Mouse (Mus musculus): ENCODE data around the gene Cbfa2t3. TPM values are rescaled to one million over a fixed set of nuclear protein-coding genes. Genes with fewer than 3 reads are reported as not detected.

Cbfa2t3 gene
- total RNA-seq, 2 experiments from 2014 or later = 18.5 to 25.3 TPM

DNA sequence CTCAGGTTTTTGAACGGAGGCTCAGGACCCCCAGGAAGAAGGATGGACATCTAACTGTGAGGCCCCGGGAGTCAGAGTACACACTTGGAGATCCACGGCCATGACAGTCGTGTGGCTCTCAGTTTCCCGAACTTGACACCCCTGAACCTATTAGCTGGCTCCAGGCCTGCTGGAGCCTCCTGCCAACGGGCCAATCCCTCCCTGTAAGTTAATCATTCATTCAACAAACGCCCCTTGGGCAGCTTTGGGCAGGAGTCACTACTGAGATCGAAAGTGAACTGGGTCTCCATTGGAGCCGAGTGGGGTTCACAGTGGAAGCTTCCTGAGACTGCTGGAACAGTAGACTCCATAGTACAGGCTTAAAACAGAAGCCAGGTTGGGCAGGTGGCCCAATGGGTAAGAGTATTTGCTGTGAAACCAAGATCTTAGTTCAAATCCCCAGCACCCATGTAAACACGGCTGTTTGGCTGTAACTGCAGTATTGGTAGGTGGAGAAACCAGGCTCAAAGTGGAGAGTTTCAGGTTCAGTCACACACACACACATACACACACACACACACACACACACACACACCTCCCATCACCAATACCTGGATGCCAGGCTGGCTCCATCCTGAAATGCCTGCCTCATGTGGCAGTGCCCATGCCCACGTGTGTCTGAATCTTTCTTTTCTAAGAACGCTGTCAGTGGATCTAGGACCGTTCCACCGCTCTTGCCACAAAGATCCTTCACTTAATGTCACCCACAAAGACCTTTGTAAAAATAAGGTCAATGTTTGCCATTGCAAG is 20.0 kb upstream of the Cbfa2t3 start:
- no peak for DNase-seq (ENCODE audit: low spot score)
- intact Hi-C loops (cut with DNase I) = no loop called here

DNA sequence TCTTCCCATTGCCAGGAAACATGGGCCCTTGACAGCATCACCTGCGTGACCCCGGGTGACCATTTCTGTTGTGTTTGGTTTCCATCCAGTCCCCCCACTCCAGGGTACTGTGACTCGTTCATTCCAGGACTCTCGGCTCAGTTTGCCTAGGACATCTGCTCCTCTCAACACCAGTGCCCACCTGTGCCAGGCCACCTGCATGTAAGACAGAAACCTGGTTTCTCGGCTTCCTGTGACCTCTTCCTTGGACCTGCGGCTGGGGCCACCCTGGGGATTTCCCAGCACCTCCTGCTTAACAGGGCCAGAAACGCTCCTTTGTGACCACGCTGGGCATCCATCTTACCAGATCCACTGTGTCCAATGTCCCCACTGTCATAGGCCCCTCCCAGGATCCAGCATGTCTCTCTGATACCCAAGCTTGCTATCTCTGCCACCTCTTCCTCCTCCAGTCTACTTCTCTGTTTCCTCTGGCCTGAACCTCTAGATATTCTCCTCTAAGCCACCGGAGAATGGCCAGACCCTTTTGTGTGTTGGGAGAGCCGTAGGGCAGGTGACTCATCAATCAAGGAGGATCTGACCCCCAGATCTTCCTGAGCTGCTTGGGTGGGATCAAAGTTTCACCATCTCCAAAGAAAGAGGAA is 19.1 kb upstream of the Cbfa2t3 start:
- intact Hi-C loops (cut with DNase I) = loop anchor here (2.0 kb wide), 1 partner anchor 43 kb away; no protein-coding TSS in a partner anchor
- DNase-seq (ENCODE audit: low spot score) = no peak

DNA sequence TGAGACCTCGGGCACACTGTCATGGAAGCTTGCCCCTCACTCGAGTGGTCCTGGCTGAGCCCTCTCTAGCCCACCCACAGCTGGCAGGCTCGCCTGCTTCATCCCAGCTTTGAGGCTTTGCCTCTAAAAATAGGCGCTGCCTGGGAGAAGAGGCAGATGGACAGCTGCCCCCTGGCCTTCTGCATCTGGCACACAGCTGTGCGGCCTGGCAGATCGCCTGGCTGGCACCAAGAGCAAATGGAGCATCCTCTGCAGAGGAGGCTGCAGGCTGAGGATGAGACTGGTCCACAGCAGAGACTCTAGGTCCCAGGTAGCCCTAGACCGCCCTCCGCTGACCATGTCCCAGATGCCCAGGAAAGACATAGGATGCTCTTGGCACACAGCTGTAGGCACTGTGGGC is 17.7 kb upstream of the Cbfa2t3 start:
- DNase-seq (ENCODE audit: low spot score) = no peak
- intact Hi-C loops (cut with DNase I) = loop anchor here (2.0 kb wide), 1 partner anchor 44 kb away; no protein-coding TSS in a partner anchor

DNA sequence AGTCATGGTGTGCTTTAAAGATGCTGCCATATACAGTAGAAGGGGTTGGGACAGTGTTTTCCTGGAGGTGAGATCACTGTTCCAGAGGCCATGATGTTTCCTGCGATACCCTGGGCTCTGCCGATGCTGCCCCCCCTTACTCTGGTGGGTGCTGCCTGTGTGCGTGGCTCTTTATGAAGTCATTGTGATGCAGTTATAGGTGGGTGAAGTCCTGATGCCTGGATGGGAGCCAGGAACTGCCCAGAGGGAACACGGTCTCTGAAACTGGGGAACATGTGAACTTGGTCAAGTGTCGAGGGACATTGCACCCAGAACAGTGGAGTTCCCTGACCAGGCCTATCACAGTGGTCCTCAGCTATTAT is 14.2 kb upstream of the Cbfa2t3 start:
- intact Hi-C loops (cut with DNase I) = loop anchor here (2.0 kb wide), 1 partner anchor 34 kb away; no protein-coding TSS in a partner anchor
- DNase-seq (ENCODE audit: low spot score) = no peak

DNA sequence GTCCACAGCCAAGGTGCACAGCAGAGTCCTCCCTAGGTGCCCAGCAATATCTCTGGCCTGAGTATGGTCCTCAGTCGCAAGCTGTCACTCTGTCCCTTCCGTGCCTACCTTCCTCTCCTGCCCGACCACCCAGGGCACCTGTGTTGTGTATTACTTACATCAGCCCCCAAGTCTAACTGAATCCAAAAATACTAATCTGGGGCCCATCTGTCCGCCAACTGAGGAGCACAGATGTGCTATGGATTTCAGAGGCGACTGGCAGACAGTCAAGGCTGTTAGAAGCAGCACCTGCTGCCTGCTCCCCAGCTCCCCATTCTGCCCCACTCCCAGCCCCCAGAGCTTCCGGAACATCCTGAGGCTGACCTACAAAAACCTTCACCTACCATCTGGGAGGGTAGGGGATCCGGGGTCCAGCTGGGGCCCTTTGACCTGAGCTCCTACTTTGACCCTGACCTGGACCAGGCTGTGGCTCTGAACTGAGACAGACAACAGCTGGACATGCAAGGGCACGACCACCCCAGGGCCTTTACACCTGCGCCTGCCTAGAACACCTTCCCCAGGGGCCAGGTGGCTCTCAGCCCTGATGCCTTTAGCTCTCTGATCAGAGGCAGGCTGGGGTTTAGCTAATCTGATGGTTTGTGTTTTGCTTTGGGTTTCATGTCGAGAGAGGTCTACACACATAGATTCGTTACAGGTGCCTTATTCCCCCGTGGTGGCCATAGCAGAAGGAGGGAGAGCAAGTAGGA is 13.7 kb upstream of the Cbfa2t3 start:
- intact Hi-C loops (cut with DNase I) = loop anchor here (2.0 kb wide), 1 partner anchor 34 kb away; no protein-coding TSS in a partner anchor
- DNase-seq (ENCODE audit: low spot score) = no peak

DNA sequence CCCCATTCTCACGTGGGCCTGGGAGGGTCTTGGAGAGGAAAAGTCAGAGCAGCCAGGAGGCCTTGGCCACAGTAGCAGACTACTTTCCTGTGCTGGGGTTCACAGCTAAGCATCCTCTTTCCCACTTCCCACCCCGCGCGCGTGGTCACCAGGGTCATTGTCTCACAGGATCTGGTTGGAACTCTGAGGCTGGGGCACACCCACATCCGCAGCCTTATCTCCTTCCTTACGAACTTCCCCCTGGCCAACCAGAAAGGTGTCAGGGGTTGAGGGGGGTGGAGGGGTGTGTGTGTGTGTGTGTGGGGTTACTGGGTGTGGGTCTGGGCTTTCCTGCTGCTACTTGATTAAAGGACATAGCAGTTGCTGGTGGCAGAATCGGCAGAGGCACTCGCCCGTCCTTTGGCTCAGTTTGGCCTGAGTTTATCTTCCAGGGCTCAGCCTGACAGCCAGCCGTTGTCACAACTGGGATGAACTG is 13.0 kb upstream of the Cbfa2t3 start:
- peak; percentile 77 for DNase-seq (ENCODE audit: low spot score)
- intact Hi-C loops (cut with DNase I) = loop anchor here (2.0 kb wide), 1 partner anchor 33 kb away; no protein-coding TSS in a partner anchor

DNA sequence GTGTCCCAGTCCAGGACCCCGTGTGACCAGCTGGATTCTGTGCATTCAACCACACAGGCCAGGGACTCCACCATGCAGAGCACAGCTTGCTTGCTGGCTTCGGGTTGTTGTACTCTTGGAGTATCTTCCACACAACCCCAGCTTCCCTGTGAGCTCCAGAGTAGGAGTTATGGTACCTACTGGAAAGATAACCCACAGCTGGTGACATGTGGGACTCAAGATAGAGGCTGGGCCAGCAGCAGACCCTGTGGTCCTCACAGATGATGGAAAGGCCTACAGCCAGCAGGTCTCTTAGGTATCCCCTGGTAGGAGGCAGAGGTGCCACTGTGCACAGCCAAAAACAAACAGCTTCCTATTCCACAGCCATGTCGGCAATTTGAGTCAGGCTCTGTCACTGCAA is 12.6 kb upstream of the Cbfa2t3 start:
- intact Hi-C loops (cut with DNase I) = no loop called here
- no peak for DNase-seq (ENCODE audit: low spot score)

DNA sequence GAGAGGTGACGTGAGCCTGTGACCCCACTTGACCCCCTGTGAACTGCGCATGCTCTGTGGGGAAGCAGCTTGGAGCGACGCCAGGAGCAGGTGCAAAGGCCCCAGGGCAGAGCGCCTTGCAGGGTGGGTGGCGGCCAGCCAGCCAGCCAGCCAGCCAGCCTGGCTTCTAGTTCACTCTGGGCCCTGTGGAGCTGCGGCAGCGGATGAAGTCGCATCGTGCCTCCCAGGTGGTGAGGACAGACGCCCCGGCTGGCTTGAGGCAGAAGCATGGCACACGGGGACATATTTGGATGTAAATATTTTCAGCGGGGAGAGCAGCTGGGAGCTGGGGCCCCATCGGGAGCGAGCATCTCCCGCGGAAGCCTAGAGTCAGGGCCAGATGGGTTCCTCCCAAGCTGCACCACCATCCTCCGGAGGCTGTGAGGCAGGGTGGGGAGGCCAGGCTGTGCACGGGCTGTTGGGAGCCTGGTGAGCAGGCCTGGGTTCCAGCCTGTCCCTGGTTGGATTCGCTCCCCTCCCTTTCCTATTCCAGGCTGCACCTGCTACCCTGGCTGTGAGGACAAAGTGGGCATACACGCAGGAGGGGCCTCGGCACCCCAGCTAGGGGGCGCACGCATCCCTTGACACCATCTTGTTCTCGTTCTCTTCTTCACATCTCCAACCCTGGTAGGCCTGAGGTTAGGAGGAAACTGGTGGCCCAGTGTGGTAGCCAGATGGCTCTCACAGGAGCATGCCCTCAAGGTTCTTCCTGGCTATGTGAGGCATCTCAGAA is 10.6 kb upstream of the Cbfa2t3 start:
- DNase-seq (ENCODE audit: low spot score) = no peak
- intact Hi-C loops (cut with DNase I) = no loop called here

DNA sequence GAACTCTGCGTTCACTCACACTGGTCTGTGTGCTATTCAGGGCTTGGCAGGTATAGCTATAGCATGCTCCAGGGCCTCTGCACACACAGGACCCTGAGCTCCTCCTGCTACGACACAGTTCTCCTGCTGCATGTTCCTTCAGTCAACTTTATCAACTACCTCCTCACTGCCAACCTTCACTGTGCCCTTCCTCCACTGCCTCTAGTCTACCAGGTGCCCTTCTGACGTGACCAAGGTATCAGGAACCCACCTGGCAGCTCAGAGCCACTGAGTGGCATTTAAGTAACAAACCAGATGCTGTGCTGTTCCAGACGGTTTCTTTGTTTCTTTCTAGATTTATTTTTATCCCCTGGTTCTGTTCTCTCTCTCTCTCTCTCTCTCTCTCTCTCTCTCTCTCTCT is 8.3 kb upstream of the Cbfa2t3 start:
- intact Hi-C loops (cut with DNase I) = no loop called here
- no peak for DNase-seq (ENCODE audit: low spot score)

DNA sequence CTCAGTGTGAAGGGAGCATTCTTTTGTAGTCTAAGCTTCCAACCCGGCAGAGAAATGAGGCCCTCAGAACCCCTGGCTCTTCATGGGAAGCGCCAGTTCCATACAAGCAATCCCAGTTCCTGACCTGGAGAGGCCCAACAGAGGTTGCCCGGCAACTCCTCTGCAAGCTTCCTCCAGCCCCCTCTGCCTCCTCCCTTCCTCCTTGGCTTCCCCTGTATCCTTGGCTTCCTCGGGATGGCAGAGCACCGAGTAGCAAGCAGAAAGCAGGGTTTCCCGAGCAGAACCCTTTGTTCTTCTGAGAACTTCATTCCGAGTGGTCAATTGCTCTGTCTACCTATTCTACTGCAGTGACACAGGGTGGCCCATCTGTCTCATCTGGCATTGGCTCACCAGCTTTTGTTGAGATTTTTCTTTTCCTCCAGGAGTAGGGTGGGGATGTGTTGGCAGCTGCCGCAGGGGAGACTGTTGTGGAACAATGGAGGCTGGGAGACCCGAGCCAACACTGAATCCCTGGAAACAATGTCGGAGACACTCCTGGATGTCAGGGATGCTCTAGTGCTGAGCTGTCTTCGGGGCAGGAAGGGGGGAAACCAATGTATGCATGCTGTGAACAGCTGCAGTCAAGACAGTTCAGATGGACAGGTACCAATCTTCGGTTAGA is 7.1 kb upstream of the Cbfa2t3 start:
- no peak for DNase-seq (ENCODE audit: low spot score)
- intact Hi-C loops (cut with DNase I) = no loop called here

DNA sequence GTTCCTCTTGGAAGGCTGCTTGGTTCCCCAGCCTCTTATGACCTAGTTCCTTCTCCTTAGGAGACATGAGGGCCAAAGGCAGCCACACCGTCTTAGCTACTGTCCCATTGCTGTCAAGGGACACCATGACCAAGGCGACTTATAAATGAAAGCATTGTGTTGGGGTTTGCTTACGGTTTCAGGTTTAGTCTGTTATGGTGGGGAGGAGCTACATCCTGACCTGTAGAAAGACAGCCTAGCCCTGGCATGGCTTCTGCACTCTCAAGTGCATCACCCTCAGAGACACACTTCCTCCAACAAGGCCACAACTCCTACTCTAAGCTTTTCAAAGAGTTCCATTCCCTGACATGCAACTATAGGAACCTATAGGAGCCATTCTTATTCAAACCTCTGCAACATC is 5.7 kb upstream of the Cbfa2t3 start:
- no peak for DNase-seq (ENCODE audit: low spot score)
- intact Hi-C loops (cut with DNase I) = no loop called here

DNA sequence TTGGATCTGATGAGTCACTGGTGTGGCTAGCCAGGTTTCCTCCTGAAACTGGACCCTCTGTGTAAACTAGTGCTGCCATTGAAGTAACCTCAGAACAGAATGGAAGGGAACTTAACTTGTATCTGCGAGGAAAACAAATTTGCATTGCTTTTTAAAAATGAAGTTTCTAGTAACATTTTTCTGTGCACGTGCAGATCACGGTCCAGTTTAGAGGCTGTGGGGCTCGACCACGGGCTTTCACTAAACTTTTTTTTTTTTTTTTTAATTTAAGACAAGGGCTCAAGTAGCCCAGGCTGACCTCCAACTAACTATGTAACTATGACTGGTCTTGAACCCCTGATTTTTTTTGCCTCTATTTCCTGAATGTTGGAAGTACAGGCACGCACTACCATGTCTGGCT is 4.0 kb upstream of the Cbfa2t3 start:
- DNase-seq (ENCODE audit: low spot score) = no peak
- intact Hi-C loops (cut with DNase I) = no loop called here

DNA sequence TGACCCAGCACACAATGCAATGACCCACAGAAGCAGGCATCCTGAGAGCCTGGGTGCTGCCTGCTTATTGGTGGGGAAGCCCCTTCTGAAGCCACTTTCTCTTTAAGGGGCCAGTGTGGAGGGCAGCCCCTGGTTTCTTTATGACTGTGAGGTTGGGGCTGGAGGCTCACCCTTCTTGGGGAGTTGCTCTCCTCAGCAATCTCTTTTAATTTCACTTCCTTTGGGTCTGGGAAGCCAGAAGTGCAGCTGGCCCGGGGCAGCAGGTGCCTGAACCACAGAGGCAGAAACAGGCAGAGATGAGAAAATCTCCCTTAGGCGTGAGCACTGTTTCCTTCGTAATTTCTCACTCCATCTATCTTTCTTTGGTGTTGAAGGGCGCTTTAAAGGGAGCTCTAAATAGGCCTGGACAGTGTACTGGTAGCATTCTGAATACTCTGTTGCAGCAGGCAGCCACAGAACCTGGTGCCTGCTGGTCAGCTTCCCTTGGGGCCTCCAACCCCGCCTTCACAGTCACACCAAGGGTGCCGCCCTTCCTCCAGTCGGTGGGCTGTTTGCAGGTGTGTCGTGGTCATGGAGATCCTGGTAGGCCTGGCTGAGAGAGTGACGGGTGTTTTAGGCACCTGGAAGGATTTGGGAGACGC is 3.5 kb upstream of the Cbfa2t3 start:
- DNase-seq (ENCODE audit: low spot score) = no peak
- intact Hi-C loops (cut with DNase I) = no loop called here

DNA sequence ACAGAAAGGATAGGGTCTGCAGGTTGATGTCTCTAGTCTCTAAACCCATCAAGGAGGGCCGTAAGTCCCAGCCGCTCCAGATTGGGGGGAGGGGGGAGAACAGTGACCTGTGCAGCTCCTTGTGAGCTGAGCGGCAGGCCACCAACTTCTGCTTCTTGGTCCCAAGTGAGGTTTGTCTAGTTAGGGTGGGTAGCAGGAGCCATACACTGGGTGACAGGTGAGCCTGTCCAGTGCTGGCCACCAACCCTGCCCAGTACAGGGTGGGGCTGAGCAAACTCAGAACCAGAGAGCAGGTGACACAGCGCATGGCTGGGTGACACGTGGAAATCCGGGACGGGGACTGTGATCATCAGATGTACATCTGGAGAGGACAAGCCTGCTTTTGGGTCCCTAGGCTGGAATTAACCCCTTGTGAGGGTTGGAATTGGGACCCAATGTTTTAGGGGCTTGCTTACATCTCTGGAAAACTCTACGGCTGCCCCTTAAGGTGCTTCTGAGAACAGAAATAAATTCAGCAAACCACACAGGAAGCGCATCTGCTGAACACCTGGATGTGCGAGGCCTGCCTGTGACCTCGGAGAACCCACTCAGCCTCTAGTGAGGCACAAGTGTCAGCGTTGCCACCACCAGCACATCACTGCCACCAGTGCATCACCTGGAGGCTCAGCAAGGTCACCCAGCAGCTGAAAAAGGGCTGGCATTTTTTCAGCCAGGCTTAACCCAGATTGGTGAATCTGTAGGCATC is 2.7 kb upstream of the Cbfa2t3 start:
- intact Hi-C loops (cut with DNase I) = no loop called here

DNA sequence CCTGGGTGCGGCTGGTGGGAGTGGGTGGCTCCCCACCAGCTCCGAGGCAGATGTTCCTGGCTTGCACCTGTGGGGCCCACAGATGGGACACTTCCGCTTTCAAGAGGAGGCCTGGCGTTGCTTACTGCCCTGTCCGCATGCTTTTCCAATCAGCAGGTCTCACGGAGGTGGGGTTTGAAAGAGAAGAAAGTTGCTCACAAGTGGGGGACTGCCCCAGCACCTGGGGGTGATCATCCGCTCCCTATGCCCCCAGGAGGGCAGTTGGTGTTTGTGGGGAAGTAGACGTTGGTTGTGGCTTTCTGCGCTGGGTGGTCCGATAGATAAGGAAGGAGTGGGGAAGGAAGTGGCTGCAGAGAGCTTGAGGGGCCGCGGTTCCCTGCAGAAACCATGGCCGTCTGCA is 1.7 kb upstream of the Cbfa2t3 start:
- intact Hi-C loops (cut with DNase I) = no loop called here
- no peak for DNase-seq (ENCODE audit: low spot score)

More for the DNA sequence above, 2.7 kb upstream of the Cbfa2t3 start:
- DNase-seq (ENCODE audit: low spot score) = no peak

DNA sequence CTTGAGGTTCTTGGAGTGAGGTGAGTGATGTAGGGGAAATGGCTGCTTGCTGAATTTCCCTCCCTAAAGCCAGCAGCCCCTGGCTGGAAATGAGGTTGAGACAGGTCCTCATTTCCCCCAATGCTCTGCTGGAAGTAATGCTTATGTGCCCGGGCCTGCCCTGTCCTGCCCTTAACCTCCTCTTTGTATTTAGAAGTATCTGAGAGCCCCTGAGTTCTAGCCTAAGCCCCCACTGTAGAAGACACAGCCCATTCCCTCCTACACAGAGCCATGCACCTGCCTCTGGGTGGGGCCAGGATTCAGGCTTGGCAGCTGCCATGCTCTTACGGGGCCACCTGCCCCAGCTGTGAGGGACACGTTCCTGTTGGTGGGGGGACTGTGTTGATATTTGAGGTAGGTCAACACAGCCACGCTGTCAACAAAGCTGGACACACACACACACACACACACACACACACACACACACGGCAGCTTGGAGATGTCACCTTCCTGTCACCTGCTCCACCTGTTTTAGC is 598 bp downstream of the Cbfa2t3 start:
- DNase-seq (ENCODE audit: low spot score) = no peak
- intact Hi-C loops (cut with DNase I) = no loop called here

DNA sequence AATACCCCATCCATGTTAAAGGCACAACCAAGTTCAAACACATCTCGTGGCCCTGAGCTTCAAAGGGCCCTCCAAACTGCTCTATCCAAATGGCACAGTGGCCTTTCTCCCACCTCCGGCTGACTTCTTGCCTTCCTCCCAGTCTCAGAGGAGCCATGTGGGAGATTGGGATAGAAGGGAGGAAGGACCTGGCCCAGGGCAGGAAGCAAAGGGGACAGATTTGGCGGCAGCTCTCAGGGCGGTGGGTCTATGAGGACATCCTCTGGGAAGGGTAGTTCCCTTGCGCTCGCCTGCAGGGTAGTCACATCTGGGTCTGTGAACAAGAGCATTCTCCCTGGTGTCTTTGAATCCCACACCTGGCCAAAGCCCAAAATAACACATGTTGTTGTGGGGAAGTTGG is 1.3 kb downstream of the Cbfa2t3 start:
- no peak for DNase-seq (ENCODE audit: low spot score)
- intact Hi-C loops (cut with DNase I) = no loop called here

DNA sequence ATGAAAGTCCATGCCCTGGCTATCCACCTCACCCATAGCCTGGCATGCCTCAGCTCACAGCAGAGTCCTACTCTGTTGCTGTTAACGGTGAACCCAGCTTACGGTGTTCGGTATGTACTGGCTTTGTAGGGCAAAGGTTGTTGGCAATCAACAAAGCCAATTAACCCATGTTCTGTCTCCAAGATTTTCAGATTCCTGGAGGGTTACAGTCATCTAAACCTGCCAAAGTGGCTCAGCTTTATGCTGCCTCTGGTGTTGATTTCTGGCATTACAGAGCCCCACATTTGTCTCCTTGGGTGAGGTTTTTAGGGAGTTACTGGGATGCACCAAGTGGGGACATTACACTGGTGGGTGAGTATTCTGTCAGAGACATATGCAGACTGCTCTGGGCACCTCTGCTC is 1.7 kb downstream of the Cbfa2t3 start:
- no peak for DNase-seq (ENCODE audit: low spot score)
- intact Hi-C loops (cut with DNase I) = no loop called here

Measured in heart, postnatal 25 days (tissue).